Mouse (Mus musculus) liver, embryonic 14.5 days (tissue): ENCODE data around the gene Mien1.

Source experiments
- CTCF ChIP-seq: IDR thresholded peaks from 2 replicates; pipeline ENCODE4 v1.5.1; 2016; ENCODE audit warnings: antibody characterized with exemption, low read depth, control low read depth
- EP300 ChIP-seq: IDR thresholded peaks from 2 replicates; pipeline ENCODE4 v1.6.1; 2016; ENCODE audit warnings: antibody characterized with exemption, low read depth

DNA sequence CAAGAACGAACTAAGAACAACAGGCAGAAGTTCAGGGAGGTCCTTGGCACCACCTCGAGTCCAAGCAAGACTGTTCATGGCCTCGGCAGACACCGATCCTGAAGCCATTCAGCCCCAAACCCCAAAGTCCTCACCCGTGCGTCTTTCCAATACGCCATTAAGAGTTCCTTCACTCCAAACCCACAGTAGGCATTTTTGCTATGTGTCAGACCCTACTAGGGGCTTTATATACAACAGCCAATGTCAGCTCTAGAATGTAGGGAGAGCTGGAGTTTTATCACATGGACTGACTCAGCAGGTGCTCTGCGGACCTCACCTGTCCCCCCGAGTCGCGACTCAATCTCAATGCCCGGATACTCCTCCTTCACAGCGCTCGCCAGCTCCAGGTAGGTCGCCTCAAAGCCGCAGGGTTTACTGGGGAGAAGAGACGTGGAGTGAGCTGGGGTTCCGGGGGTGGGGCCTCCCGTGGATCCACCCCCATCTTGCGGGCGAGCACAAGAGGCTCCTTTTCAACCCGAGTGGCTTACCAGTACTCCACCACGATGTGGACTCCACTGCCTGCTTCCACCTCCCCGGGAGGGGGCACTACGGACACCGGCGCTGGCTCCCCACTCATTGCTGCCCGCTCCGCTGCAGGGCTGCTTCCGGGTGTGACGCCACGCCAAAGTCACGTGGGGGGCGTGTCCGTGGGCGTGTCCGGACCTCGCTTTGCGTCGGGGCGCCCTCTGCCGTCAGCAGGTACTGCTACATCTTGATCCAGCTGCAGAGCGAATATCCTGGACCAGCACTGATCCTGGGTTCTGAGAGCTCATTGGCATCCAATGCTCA, at the start of gene Mien1:
- TF ChIP-seq CTCF, result peak; percentile 97
- TF ChIP-seq EP300, result no peak
